Mouse (Mus musculus): ENCODE data around the gene Ly6g6c.

DNA sequence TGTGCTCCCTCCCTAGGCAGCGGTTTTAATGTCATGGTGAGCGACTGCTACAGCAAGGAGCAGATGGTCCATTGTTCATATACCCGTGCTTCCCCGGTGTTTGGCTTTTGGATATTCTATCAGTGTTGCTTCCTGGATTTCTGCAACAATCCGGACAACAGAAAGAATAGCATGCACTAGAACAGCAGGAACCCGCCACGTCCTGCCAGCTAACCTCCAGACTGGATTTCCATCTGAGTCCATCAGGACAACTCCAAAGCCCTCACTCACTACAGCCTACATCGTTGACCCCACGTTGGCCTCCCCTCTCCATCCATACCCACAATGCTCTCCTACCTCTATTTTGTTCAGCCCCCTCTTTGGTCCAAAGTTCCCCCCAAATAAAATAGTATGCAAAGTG, 46.6 kb downstream of the Ly6g6c start:
- TF ChIP-seq POLR2A (IDR thresholded peaks at IDR 0.05; ENCODE audit: insufficient read length, low read depth): no peak
- no peak for TF ChIP-seq MYOD1 (IDR thresholded peaks at IDR 0.05; ENCODE audit: control insufficient read depth in 1 of 3, insufficient read length in 2 of 3, low read depth in 2 of 3)
- TF ChIP-seq USF1 (IDR thresholded peaks at IDR 0.05; ENCODE audit: low read depth): no peak
- no peak for TF ChIP-seq TCF12 (IDR thresholded peaks at IDR 0.05; ENCODE audit: insufficient read depth, poor library complexity, severe bottlenecking)
- TF ChIP-seq MYOG (IDR thresholded peaks at IDR 0.05; ENCODE audit: control insufficient read depth in 1 of 3, insufficient read depth in 1 of 3, insufficient read length in 2 of 3, low read depth in 2 of 3): no peak
- no peak for TF ChIP-seq MAX (IDR thresholded peaks at IDR 0.05; ENCODE audit: low read depth)
- TF ChIP-seq POLR2AphosphoS2 (IDR thresholded peaks at IDR 0.05; ENCODE audit: insufficient read length, low read depth): no peak
- TF ChIP-seq CEBPB (IDR thresholded peaks at IDR 0.05; ENCODE audit: insufficient read depth, poor library complexity, severe bottlenecking): no peak
- no peak for TF ChIP-seq REST (IDR thresholded peaks at IDR 0.05; ENCODE audit: insufficient read depth, insufficient read length)
- no peak for TF ChIP-seq TCF3 (IDR thresholded peaks at IDR 0.05; ENCODE audit: insufficient read length, low read depth)

All from myocyte (in vitro differentiated cells).